16 mouse cellular contexts compared by ENCODE assay signal in the genomic region with DNA sequence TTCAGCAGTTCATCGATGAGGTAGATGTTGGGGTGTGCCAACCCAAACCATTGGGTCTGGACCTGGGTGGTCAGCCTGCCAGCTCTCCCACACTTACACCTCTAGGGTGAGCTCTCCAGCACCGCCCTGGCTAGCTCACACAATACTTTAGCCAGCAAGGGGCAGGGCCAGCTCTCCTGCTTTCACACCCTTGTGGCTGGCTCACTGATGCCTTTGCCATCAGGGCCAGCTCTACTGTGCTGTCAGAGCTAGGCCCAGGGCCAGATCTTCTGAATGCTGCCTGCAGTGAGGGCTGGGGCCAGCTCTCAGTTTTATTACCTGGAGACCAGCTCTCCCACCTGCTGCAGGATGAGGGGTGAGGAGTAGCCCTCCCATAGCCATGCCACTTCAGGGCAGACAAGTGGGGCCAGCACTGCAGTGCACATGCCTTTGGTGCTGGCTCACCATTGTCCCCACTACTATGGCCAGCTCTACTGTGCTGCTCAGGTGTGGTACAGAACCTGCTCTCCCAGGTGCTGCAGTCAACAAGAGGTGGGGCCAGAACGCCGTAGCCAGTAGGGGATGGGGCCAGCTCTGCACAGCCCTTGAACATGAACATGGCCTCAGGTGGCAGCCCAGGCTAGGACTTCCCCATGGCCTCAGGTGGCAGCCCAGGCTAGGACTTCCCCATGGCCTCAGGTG. TPM values are rescaled to one million over a fixed set of nuclear protein-coding genes. Genes with fewer than 3 reads are reported as not detected.
DNase-seq lines count a peak whose midpoint lies in the region; ATAC-seq and TF ChIP-seq lines count a peak whose summit lies in the region.
"Had no signal": no experiment of that assay in that cellular context is flagged by ENCODE, and none has a peak within 500 bp of the region (broad histone marks: within the 10 kb centered on the region; RNA-seq: fewer than 3 reads in every experiment).

No protein-coding gene starts in this region.

- TF ChIP-seq EP300 in liver, postnatal 0 days (IDR thresholded peaks at IDR 0.05; ENCODE audit: low read depth) = no peak

- no peaks in the 10 kb centered on the region for H3K9me3 ChIP-seq in forebrain, embryonic 16.5 days (ENCODE audit: control insufficient read depth, low read length)
- H3K9me3 ChIP-seq in forebrain, embryonic 14.5 days (replicated peaks; ENCODE audit: control insufficient read depth, low read length) = no peaks in the 10 kb centered on the region
- no peaks in the 10 kb centered on the region for H3K9me3 ChIP-seq in kidney, embryonic 16.5 days (ENCODE audit: low read length)
- no peaks in the 10 kb centered on the region for H3K9me3 ChIP-seq in embryonic facial prominence, embryonic 12.5 days
- H3K9me3 ChIP-seq in limb, embryonic 13.5 days = no peaks in the 10 kb centered on the region
- no peaks in the 10 kb centered on the region for H3K9me3 ChIP-seq in liver, postnatal 0 days (ENCODE audit: low read length)

- H3K4me1 ChIP-seq in forebrain, embryonic 16.5 days (replicated peaks; ENCODE audit: control insufficient read depth, insufficient read depth, low read length) = no peaks in the 10 kb centered on the region
- H3K4me1 ChIP-seq in forebrain, embryonic 14.5 days (ENCODE audit: control insufficient read depth, insufficient read depth, low read length) = no peaks in the 10 kb centered on the region
- 0 out of 2 replicates have a peak, but pooled peaks cover 3% of the 10 kb centered on the region for H3K4me1 ChIP-seq in kidney, embryonic 16.5 days (ENCODE audit: insufficient read depth, low read length)
- H3K4me1 ChIP-seq in embryonic facial prominence, embryonic 12.5 days = peaks cover 11% of the 10 kb centered on the region
- 0 out of 2 replicates have a peak, but pooled peaks cover 4% of the 10 kb centered on the region for H3K4me1 ChIP-seq in limb, embryonic 13.5 days
- no peaks in the 10 kb centered on the region for H3K4me1 ChIP-seq in liver, postnatal 0 days (ENCODE audit: insufficient read depth)

- no peak overlapping the region for H3K9ac ChIP-seq in forebrain, embryonic 16.5 days (replicated peaks; ENCODE audit: low read depth, low read length)
- no peak overlapping the region for H3K9ac ChIP-seq in forebrain, embryonic 14.5 days (ENCODE audit: low read length)
- H3K9ac ChIP-seq in kidney, embryonic 16.5 days (replicated peaks; ENCODE audit: low read length) = no peak overlapping the region
- H3K9ac ChIP-seq in embryonic facial prominence, embryonic 12.5 days = no peak overlapping the region
- H3K9ac ChIP-seq in limb, embryonic 13.5 days = no peak overlapping the region
- H3K9ac ChIP-seq in liver, postnatal 0 days (replicated peaks) = no peak overlapping the region

- no peaks in the 10 kb centered on the region for H3K27me3 ChIP-seq in forebrain, embryonic 16.5 days (replicated peaks; ENCODE audit: control insufficient read depth, insufficient read depth, low read length)
- no peaks in the 10 kb centered on the region for H3K27me3 ChIP-seq in forebrain, embryonic 14.5 days (replicated peaks; ENCODE audit: control insufficient read depth, insufficient read depth, low read length)
- no peaks in the 10 kb centered on the region for H3K27me3 ChIP-seq in kidney, embryonic 16.5 days (ENCODE audit: insufficient read depth, low read length)
- no peaks in the 10 kb centered on the region for H3K27me3 ChIP-seq in embryonic facial prominence, embryonic 12.5 days
- no peaks in the 10 kb centered on the region for H3K27me3 ChIP-seq in limb, embryonic 13.5 days
- H3K27me3 ChIP-seq in liver, postnatal 0 days (ENCODE audit: insufficient read depth, low read length) = no peaks in the 10 kb centered on the region

- DNase-seq in forebrain, embryonic 14.5 days (ENCODE audit: low spot score) = no peak
- no peak for DNase-seq in kidney, adult 18-20 months
- no peak for DNase-seq in liver, postnatal 0 days
- no peak for DNase-seq in kidney, adult 11 months
- DNase-seq: lung, adult 18-20 months; midbrain, embryonic 14.5 days; thymus, postnatal 25 days had no signal

- TF ChIP-seq CTCF in liver, postnatal 0 days (IDR thresholded peaks at IDR 0.05; ENCODE audit: low read depth) = no peak

- WGBS in forebrain, embryonic 16.5 days = 78% methylated on average over 4 of the region's 4 CpGs
- WGBS in forebrain, embryonic 14.5 days = 68% methylated on average over 4 of the region's 4 CpGs
- 84% methylated on average over 4 of the region's 4 CpGs for WGBS in kidney, embryonic 16.5 days
- 75% methylated on average over 4 of the region's 4 CpGs for WGBS in embryonic facial prominence, embryonic 12.5 days
- WGBS in limb, embryonic 13.5 days = 78% methylated on average over 4 of the region's 4 CpGs
- 70% methylated on average over 4 of the region's 4 CpGs for WGBS in liver, postnatal 0 days (ENCODE audit: insufficient replicate concordance)

- H3K36me3 ChIP-seq in forebrain, embryonic 16.5 days (ENCODE audit: control insufficient read depth, insufficient read depth) = no peaks in the 10 kb centered on the region
- H3K36me3 ChIP-seq in forebrain, embryonic 14.5 days (ENCODE audit: control insufficient read depth, insufficient read depth, low read length) = no peaks in the 10 kb centered on the region
- H3K36me3 ChIP-seq in kidney, embryonic 16.5 days (ENCODE audit: insufficient read depth, low read length) = no peaks in the 10 kb centered on the region
- no peaks in the 10 kb centered on the region for H3K36me3 ChIP-seq in embryonic facial prominence, embryonic 12.5 days
- H3K36me3 ChIP-seq in limb, embryonic 13.5 days = no peaks in the 10 kb centered on the region
- H3K36me3 ChIP-seq in liver, postnatal 0 days (replicated peaks; ENCODE audit: insufficient read depth, low read length) = no peaks in the 10 kb centered on the region

- 0 out of 2 replicates have a peak, but pooled peaks have one; percentile 36 for ATAC-seq in forebrain, embryonic 16.5 days
- no peak for ATAC-seq in forebrain, embryonic 14.5 days
- ATAC-seq in kidney, embryonic 16.5 days (ENCODE audit: low FRiP score, low TSS enrichment) = 0 out of 2 replicates have a peak, but pooled peaks have one; percentile 52
- peak; percentile 22; the same call in 1 of the 2 replicates for ATAC-seq in embryonic facial prominence, embryonic 12.5 days (ENCODE audit: insufficient number of reproducible peaks, insufficient read depth, low FRiP score, low TSS enrichment)
- ATAC-seq in limb, embryonic 13.5 days (ENCODE audit: low FRiP score, low read depth) = peak; percentile 57
- ATAC-seq in liver, postnatal 0 days = no peak
- ATAC-seq: inflammation-experienced regulatory T-cells, adult 6 months had no signal

- H3K27ac ChIP-seq in forebrain, embryonic 16.5 days (ENCODE audit: low read length) = no peak overlapping the region
- H3K27ac ChIP-seq in forebrain, embryonic 14.5 days (ENCODE audit: low read depth, low read length) = no peak overlapping the region
- no peak overlapping the region for H3K27ac ChIP-seq in kidney, embryonic 16.5 days (ENCODE audit: low read length)
- H3K27ac ChIP-seq in embryonic facial prominence, embryonic 12.5 days = no peak overlapping the region
- no peak overlapping the region for H3K27ac ChIP-seq in limb, embryonic 13.5 days
- H3K27ac ChIP-seq in liver, postnatal 0 days (ENCODE audit: low read depth) = no peak overlapping the region

- H3K4me2 ChIP-seq in forebrain, embryonic 16.5 days (ENCODE audit: low read length) = no peak overlapping the region
- no peak overlapping the region for H3K4me2 ChIP-seq in forebrain, embryonic 14.5 days (ENCODE audit: low read length)
- H3K4me2 ChIP-seq in kidney, embryonic 16.5 days (replicated peaks; ENCODE audit: low read depth, low read length) = no peak overlapping the region
- no peak overlapping the region for H3K4me2 ChIP-seq in embryonic facial prominence, embryonic 12.5 days (replicated peaks)
- no peak overlapping the region for H3K4me2 ChIP-seq in limb, embryonic 13.5 days (replicated peaks)
- H3K4me2 ChIP-seq in liver, postnatal 0 days (ENCODE audit: low read depth, low read length) = no peak overlapping the region

- H3K4me3 ChIP-seq in forebrain, embryonic 16.5 days (replicated peaks; ENCODE audit: low read length) = no peak overlapping the region
- no peak overlapping the region for H3K4me3 ChIP-seq in forebrain, embryonic 14.5 days (ENCODE audit: low read depth, low read length)
- no peak overlapping the region for H3K4me3 ChIP-seq in kidney, embryonic 16.5 days (ENCODE audit: low read length)
- no peak overlapping the region for H3K4me3 ChIP-seq in embryonic facial prominence, embryonic 12.5 days
- H3K4me3 ChIP-seq in limb, embryonic 13.5 days = no peak overlapping the region
- no peak overlapping the region for H3K4me3 ChIP-seq in liver, postnatal 0 days (ENCODE audit: low read depth, low read length)
- H3K4me3 ChIP-seq: erythroblast, embryonic 14.5 days had no signal

RNA-seq across cellular contexts. Expression of gene Defb23, which starts 12.2 kb away (rescaled TPM):
- polyA plus RNA-seq in forebrain, embryonic 16.5 days (2015; fragmentation: Nextera tagmentation; extraction: Ambion mirVana) = not detected in 2 replicates
- not detected in 2 replicates for polyA plus RNA-seq in forebrain, embryonic 14.5 days (2014; fragmentation: Nextera tagmentation; extraction: Ambion mirVana)
- polyA plus RNA-seq in kidney, embryonic 16.5 days (2015; fragmentation: Nextera tagmentation; extraction: Ambion mirVana) = not detected in 2 replicates
- polyA plus RNA-seq in embryonic facial prominence, embryonic 12.5 days (2016; fragmentation: Nextera tagmentation; extraction: Ambion mirVana) = not detected in 2 replicates
- polyA plus RNA-seq in limb, embryonic 13.5 days (2015; fragmentation: Nextera tagmentation; extraction: Ambion mirVana) = not detected in 2 replicates
- not detected in 2 replicates for polyA plus RNA-seq in liver, postnatal 0 days (2015; fragmentation: Nextera tagmentation; extraction: Ambion mirVana)
- polyA plus RNA-seq: C2C12; cortical plate, adult 2 months; erythroblast, embryonic 14.5 days; inflammation-experienced regulatory T-cells, adult 6 months; midbrain, embryonic 14.5 days; neural tube, embryonic 14.5 days had no signal

RNA-seq across cellular contexts. Expression of gene Defb20, which starts 24.6 kb away (rescaled TPM):
- not detected in 2 replicates for polyA plus RNA-seq in forebrain, embryonic 16.5 days (2015; fragmentation: Nextera tagmentation; extraction: Ambion mirVana)
- not detected in 2 replicates for polyA plus RNA-seq in forebrain, embryonic 14.5 days (2014; fragmentation: Nextera tagmentation; extraction: Ambion mirVana)
- not detected in 2 replicates for polyA plus RNA-seq in kidney, embryonic 16.5 days (2015; fragmentation: Nextera tagmentation; extraction: Ambion mirVana)
- polyA plus RNA-seq in embryonic facial prominence, embryonic 12.5 days (2016; fragmentation: Nextera tagmentation; extraction: Ambion mirVana) = not detected in 2 replicates
- not detected in 2 replicates for polyA plus RNA-seq in limb, embryonic 13.5 days (2015; fragmentation: Nextera tagmentation; extraction: Ambion mirVana)
- polyA plus RNA-seq in liver, postnatal 0 days (2015; fragmentation: Nextera tagmentation; extraction: Ambion mirVana) = not detected in 2 replicates
- polyA plus RNA-seq: C2C12; erythroblast, embryonic 14.5 days; inflammation-experienced regulatory T-cells, adult 6 months; midbrain, embryonic 14.5 days; neural tube, embryonic 14.5 days had no signal

RNA-seq across cellular contexts. Expression of gene 6820408C15Rik, which starts 36.9 kb away (rescaled TPM):
- polyA plus RNA-seq in forebrain, embryonic 16.5 days (2015; fragmentation: Nextera tagmentation; extraction: Ambion mirVana) = 1.4 and 1.9 TPM in 2 replicates
- polyA plus RNA-seq in forebrain, embryonic 14.5 days (2014; fragmentation: Nextera tagmentation; extraction: Ambion mirVana) = 2.3 and 2.8 TPM in 2 replicates
- polyA plus RNA-seq in kidney, embryonic 16.5 days (2015; fragmentation: Nextera tagmentation; extraction: Ambion mirVana) = 0.67 and 0.85 TPM in 2 replicates
- 0.27 and 0.31 TPM in 2 replicates for polyA plus RNA-seq in embryonic facial prominence, embryonic 12.5 days (2016; fragmentation: Nextera tagmentation; extraction: Ambion mirVana)
- polyA plus RNA-seq in limb, embryonic 13.5 days (2015; fragmentation: Nextera tagmentation; extraction: Ambion mirVana) = 0.18 and 0.19 TPM in 2 replicates
- polyA plus RNA-seq in liver, postnatal 0 days (2015; fragmentation: Nextera tagmentation; extraction: Ambion mirVana) = 0.13 and 0.42 TPM in 2 replicates
- polyA plus RNA-seq: erythroblast, embryonic 14.5 days; inflammation-experienced regulatory T-cells, adult 6 months had no signal

RNA-seq across cellular contexts. Expression of gene Zcchc3, which starts 37.4 kb away (rescaled TPM):
- 13.3 and 14.1 TPM in 2 replicates for polyA plus RNA-seq in forebrain, embryonic 16.5 days (2015; fragmentation: Nextera tagmentation; extraction: Ambion mirVana)
- 17.3 and 18.2 TPM in 2 replicates for polyA plus RNA-seq in forebrain, embryonic 14.5 days (2014; fragmentation: Nextera tagmentation; extraction: Ambion mirVana)
- polyA plus RNA-seq in kidney, embryonic 16.5 days (2015; fragmentation: Nextera tagmentation; extraction: Ambion mirVana) = 31.5 and 34.2 TPM in 2 replicates
- 71.0 and 73.6 TPM in 2 replicates for polyA plus RNA-seq in embryonic facial prominence, embryonic 12.5 days (2016; fragmentation: Nextera tagmentation; extraction: Ambion mirVana)
- 45.5 and 48.6 TPM in 2 replicates for polyA plus RNA-seq in limb, embryonic 13.5 days (2015; fragmentation: Nextera tagmentation; extraction: Ambion mirVana)
- polyA plus RNA-seq in liver, postnatal 0 days (2015; fragmentation: Nextera tagmentation; extraction: Ambion mirVana) = 6.4 and 7.4 TPM in 2 replicates
- polyA plus RNA-seq: C2C12 had no signal

RNA-seq across cellular contexts. Expression of gene Defb22, which starts 37.7 kb away (rescaled TPM):
- polyA plus RNA-seq in forebrain, embryonic 16.5 days (2015; fragmentation: Nextera tagmentation; extraction: Ambion mirVana) = not detected in 2 replicates
- polyA plus RNA-seq in forebrain, embryonic 14.5 days (2014; fragmentation: Nextera tagmentation; extraction: Ambion mirVana) = not detected in 2 replicates
- not detected in 2 replicates for polyA plus RNA-seq in kidney, embryonic 16.5 days (2015; fragmentation: Nextera tagmentation; extraction: Ambion mirVana)
- not detected in 2 replicates for polyA plus RNA-seq in embryonic facial prominence, embryonic 12.5 days (2016; fragmentation: Nextera tagmentation; extraction: Ambion mirVana)
- polyA plus RNA-seq in limb, embryonic 13.5 days (2015; fragmentation: Nextera tagmentation; extraction: Ambion mirVana) = not detected in 2 replicates
- not detected in 2 replicates for polyA plus RNA-seq in liver, postnatal 0 days (2015; fragmentation: Nextera tagmentation; extraction: Ambion mirVana)
- polyA plus RNA-seq: C2C12; cortical plate, adult 2 months; erythroblast, embryonic 14.5 days; inflammation-experienced regulatory T-cells, adult 6 months; midbrain, embryonic 14.5 days; neural tube, embryonic 14.5 days had no signal

Comparison
In these comparisons a context has a peak if more than half of its experiments do, and no peak if none do; other contexts are left out.
1. ATAC-seq: peak in forebrain, embryonic 16.5 days (single experiment), kidney, embryonic 16.5 days (single experiment), embryonic facial prominence, embryonic 12.5 days (single experiment) and limb, embryonic 13.5 days (single experiment); none in forebrain, embryonic 14.5 days (single experiment) and liver, postnatal 0 days (single experiment).